Mouse (Mus musculus) embryo, embryonic 11 days (tissue): ENCODE results near the gene Ccdc103.
A peak's percentile ranks its signal among the peaks of the same experiment; 100 is the strongest.

ENCODE experiments used
- DNase-seq: peaks from one replicate; pipeline ENCODE4 v3.0.0-alpha.2; 2015

Ccdc103 gene

DNA sequence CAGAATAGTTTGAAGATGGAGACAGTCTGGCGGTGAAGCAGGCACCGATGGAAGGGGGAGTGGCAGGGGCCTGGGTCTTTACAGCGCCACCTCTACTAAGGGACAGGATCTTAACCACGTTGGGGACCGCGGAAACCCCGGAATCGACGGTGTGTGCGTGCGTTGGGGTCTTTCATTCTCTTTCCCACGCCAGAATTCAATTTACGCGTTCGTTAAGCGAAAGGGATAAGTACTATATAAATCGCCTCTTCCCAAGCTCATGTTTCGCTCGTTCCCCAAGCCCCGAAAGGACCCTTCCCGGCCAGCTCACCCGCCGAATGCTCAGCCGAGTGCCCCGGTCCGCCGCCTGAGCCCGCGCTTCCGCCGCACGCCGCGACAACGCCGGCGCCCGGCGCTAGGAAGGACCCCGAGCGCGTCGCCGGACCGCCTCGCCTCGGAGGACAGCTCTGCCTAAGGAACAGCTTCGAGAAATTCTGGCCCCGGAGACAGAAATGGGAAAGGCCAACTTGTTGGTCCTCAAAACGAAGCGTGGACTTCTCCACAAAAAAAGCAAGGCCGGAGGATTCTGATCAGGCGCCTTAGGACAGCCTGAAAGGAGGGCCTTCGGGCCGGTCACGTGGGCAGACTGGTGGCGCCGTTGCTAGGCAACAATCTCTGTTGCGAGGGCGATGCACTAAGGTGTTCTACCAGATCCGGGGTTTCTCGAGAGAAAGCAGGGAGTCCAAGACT lies at the start of gene Ccdc103, which contains the start of gene Eftud2:
Gene Ccdc103 (plus strand): TSS at position 620 of the 729 bp plus-strand sequence.
Gene Eftud2 (minus strand): TSS at position 401 of the 729 bp plus-strand sequence.
- peak; percentile 95 for DNase-seq

DNA sequence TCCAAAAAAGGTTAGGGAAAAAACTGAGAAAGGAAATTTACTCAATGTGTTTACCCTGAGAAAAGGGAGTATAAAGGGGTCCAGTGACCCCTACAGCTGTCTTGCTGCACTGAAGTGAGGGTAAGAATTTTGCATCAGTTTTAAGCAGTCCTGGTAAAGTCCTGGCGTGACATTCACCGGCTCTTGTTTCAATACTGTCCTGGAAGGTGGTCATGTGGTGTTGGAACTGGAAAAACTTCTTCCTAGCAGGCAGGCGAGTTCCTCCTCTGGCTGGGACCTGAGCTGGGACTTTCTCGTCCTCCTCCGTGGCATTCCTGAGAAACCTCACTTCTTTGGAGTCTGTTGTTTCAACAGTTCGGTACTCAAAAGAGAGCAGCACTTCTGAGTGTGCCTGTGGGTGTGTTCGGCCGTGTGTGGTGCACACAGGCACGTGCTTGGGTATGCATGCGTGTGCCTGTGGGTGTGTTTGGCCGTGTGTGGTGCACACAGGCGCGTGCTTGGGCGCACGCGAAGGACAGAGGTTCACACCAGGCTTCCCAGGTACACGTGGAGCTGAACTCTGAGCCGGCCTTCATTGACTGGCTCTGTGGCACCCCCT lies 48.2 kb upstream of the Ccdc103 start:
- no peak for DNase-seq

DNA sequence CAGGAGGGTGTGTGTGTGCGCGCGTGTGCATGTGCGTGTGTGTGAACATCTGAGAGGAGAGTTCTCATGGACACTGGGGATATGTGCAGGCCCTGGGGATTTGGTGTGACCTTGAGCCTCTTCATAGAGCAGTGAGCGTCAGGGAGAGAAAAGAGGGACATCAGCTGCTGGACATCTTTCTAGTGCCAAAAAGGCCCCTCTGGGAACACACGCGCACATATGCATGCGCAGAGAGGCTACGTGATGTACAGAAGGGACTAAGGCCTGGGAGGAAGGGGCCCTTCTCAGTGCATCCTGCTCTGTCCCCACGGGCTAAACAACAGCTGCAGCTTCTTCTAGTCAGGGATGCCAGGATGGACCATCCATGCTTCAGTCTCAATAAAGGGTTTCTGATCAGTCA lies 46.8 kb upstream of the Ccdc103 start:
- DNase-seq, result no peak

DNA sequence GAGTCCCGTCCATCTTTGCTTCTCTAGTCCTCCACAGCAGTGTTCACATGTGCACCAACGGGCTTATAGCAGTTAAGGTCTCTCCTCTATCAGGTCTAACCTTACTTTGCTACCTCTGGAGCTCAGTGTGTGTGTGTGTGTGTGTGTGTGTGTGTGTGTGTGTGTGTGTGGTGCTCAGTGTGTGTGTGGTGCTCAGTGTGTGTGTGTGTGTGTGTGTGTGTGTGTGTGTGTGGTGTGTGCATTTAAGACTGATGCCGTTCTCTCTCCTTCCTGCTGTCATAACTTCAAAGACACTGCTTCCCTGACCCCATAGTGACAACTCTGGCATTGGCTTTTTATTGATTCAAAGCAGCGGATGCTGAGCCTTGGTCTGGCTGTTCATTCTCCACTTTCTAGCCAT lies 45.5 kb upstream of the Ccdc103 start, which contains the start of gene Higd1b:
Gene Higd1b (plus strand): TSS at position 301 of the 400 bp plus-strand sequence.
- DNase-seq, result no peak

DNA sequence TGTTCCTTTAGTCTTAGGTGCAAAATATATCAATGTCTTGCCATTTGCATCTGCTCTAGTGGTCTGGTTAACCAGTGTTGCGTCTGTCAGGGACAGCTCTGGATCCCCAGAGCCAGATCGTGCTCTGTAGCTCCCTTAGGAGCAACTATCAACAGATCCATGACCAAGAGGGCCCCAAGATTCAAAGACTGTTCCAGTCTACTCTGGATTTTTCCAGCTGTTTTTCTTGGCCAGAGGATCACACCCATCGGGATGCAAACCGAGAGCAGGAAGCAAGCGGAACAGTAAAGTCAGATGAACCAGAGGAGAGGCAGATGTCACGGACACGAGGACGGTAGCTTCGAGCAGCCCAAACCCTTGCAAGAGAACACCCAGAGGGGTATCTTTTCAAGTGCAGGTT lies 44.9 kb upstream of the Ccdc103 start:
- no peak for DNase-seq

DNA sequence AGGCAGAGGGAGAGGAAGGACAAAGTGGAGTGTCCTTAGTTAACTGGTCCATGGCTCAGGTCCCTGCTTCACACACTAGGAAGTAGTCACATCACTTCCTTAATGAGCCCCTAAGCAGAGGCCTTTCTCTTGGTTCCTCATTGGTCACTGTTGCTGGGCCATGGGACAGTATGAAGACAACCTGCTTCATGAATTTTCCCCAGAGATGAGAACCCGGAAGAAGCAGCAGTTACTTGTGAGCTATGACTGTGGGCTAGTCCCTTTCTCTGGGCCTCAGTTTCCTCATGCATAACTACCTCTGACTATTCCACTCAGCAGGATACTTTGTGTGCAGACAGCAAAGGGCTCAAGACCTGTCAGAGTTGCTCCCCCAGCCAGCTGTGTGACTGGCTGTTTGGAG lies 43.6 kb upstream of the Ccdc103 start:
- DNase-seq, result no peak

DNA sequence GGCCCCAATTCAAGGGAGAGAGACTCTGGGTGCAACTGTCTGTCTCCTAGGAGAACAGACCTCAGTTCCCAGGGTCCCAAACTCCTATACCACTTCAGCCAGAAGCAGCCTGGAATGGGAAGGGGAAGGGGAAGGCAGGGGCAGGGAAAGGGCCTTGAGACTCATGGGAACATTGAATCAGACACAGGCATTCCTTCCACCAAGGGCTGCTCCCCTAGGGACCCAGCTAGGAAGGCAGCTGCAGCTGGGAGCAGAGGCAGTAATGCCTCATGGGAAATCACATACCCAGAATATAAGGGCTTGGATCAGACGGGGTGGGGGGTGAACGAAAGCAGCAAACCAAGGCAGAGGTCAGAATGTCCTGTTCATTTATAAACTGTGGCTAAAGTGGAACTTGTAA lies 42.9 kb upstream of the Ccdc103 start:
- DNase-seq, result no peak

DNA sequence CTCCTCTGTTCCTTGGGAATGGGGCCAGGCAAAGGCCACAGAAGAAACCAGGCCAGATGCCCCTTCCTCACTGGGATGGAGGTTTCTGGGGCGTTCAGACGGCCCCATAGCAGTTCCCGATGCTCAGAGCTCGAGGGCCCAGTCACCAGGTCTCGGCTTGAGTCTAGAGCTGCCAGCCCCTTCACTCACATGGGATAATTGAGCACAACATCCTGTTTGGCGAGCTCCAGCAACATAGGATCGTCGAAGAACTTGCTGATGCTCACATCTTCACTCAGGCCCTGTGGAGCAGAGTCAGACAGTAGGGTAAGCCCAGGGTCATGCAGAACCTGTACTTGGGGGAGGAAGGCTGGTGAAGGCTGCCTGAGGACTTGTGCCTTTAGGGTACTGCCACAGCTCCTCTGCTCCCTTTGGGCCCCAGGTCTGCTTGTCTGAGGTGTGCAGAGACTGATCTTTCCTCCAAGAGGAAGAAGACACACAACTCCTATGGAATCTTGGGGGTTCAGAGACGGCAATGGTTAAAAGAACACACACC lies 42.3 kb upstream of the Ccdc103 start:
- DNase-seq, result no peak

DNA sequence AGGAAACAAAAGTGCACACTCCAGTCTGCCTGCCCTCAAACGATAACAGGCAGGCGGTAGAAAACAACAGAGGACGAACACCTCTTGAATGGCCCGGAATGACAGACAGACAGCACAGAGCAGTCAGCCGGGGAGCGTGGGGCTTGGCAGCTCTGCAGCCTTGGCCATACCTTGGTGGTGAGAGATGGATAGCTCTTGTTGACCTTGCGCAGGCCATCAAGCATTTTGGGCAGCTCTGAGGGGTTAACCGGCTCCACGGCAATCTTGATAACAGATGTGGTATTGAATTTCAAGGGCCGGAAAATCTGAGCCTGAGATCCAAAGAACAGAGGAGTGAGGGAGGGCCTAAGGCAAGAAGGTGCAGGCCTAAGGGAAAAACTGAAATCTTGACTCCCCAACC lies 35.1 kb upstream of the Ccdc103 start:
- DNase-seq, result no peak

DNA sequence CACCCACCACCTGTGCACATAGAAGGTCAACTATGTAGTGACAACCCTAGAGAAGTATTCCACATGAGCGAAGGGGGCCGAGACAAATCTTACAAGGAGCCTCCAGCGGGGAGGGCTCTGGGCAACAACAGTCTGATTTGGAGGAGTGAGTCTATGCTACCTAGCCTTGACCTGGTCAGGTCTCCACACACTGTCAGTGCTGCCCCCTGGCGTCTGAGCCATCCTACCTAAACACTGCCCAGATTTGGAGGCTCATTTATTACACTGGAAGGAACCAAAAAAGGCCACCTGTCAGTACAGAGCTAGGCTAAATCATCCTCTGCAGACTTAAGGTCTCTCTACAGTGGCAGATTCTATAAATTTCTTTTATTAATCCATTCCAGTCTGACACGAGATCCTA lies 29.1 kb upstream of the Ccdc103 start:
- peak; percentile 70 for DNase-seq

DNA sequence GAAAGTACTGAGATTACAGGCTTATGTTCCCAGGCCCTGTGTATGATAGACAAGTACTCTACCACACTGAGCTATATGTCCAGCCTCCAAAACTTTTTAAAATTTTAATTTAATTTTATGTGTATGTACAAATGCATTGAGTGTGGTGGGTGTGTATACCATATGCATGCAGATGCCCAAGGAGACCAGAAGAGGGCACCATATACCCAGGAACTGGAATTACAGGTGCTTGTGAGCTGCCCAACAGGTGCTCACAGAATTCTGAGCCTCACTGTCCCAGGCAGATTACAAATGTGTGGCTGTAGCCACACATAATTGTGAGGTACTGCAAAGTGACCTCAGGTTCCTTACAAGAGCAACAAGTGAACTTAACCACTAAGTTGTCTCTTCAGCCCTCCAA lies 27.2 kb upstream of the Ccdc103 start:
- DNase-seq, result no peak

DNA sequence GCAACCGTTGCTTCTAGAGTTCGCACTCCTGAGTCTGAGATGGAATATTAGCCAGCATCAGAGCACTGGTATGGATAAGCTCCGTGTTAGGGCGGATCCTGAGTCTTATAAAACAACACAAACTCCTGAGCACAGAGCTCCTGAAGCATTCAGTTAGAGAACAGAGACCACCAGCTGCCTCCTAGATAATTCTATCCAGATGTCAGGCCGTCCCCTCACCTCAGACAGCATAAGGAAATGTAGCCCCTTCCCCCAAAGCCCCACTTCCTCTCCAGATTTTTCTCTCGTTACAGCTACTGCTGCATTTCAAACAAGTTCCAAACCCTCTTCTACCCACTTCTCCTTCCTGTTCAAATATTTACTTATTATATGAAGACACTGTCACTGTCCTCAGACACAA lies 25.1 kb upstream of the Ccdc103 start:
- peak; percentile 56 for DNase-seq

DNA sequence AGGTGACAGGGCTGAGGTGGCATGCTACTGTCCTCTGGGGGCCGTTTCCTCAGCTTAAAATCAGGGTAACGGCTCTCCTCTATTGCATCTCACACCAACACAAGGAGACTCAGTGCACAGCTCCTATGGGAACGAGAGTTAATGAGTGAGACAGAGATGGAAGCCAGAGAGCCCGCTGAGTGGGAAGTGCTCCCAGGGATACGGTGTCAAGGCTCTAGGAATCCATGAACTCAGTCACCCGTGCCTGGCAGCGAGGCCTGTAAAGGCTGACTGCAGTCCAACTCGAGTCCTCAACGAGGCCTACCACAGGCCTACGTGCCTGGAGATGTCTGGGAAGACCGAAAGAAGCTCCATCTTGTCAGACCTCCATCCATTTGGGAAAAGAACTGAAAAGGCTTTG lies 22.1 kb upstream of the Ccdc103 start:
- DNase-seq, result no peak

DNA sequence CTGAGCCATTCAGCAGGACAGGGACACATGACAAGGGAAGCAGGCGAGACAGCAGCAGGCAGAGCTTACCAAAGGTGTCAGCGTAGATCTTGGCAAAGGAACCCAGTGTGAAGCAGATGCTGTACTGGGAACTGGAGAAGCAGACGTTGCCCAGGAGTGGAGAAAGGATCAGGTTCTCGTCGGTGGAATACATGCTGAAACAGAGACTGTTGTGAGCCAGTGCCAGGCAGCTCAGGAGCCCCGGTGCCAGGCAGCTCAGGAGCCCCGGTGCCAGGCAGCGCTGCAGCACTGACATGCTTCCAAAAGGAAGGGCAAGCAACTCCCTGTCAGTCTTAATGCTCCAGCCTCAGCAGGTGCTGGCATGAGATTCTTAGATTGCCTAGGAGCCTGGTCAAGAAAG lies 21.1 kb upstream of the Ccdc103 start:
- no peak for DNase-seq

DNA sequence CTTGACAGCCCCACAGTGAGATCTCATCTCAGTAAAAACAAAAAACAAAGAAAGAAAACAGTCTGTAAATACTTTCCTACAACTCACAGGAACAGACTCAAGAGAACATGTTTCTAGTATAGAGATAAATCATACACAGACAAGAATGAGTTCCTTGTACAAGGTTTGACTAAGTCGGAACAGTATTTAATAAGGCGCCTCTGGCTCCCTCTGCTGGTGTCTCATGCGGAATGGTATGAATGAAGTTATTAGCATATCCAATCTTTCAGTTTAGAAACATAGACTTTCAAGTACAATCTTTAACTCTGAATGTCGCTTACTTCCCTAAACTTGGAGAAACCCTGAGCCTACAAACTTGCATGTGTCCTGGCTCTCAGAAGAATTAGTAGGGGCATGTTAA lies 16.7 kb upstream of the Ccdc103 start:
- DNase-seq, result peak; percentile 88

DNA sequence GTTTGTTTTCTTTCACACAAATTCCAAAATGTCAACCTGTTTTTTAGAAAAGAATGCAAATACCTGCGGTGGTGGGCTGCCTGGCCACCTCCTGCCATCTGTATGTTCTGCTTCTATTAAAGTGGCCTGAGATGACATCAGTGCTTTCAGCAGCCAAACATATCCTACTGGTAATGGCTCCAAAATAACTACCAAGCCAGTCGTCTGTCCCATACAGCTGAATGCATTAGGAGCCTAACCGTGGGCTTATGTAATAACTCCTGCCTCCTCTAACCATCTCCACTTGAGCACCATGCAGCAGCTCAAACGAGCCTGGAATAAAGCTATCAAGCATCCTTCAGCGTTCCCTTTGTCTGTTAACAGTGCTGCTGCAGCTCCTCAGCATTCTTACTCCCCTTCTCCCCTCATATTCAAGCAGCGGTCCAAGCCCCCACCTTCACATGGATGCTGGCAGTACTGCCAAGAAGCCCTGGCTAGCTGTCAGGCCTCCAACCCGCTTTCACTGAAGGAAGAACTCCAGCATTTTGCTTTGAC lies 6.1 kb upstream of the Ccdc103 start:
- no peak for DNase-seq

DNA sequence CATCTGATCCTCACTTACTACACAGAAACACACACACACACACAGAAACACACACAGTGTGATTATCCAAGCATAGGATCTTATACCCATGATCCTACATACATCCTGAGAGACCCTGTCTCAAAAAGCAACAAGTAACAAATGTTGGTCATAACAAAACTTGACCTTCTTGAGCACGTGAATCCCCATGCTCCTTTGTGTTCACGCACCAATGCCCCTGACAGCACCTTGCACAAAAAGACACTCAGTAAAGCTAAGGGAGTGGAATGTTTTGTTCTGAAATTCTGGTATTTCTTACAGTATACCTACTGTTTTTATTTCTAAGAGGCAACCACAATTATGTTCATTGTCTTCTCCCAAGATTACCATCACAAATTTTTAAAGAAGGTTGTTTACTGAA lies 1.4 kb upstream of the Ccdc103 start:
- DNase-seq, result no peak

DNA sequence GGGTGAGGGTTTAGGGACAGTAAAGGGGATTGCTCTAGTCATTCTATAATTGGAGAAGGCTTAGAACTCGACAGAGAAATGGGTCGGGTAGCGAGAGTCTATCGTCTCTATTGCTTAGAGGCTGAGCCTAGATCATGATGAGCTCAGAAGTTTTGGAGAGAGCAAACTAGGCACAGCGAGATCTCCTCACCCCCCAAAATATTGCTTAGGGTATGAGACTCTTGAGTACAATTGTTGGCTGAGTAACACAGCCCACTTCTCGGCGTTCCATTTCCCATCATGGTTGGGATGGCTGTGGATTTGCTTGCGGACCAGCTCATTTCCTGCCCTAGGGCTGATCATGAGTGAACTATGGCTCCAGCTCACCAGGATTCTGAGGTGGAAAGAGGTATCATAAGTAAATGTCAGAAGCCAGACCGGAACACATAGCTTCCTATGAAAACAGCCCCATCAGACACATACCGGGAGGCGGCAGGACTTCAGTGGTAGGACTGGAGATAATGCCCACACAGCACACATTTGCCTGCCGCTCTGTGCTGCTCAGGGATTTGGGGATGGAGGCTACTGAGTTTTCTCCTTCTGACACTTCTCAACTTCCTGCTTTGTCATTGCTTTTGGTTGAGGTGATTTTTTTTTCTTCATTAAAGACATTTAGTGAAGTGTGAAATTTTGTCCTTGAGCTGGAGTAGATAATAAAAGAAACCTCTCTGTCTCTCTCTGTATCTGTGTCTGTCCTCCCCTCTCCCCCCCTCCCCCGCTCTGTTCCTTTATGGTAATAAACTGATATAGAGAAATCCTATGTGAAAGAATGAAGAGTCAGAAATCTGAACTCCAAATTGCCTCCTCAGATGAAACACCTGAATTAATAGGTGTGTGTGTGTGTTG lies 552 bp downstream of the Ccdc103 start:
- DNase-seq, result no peak

DNA sequence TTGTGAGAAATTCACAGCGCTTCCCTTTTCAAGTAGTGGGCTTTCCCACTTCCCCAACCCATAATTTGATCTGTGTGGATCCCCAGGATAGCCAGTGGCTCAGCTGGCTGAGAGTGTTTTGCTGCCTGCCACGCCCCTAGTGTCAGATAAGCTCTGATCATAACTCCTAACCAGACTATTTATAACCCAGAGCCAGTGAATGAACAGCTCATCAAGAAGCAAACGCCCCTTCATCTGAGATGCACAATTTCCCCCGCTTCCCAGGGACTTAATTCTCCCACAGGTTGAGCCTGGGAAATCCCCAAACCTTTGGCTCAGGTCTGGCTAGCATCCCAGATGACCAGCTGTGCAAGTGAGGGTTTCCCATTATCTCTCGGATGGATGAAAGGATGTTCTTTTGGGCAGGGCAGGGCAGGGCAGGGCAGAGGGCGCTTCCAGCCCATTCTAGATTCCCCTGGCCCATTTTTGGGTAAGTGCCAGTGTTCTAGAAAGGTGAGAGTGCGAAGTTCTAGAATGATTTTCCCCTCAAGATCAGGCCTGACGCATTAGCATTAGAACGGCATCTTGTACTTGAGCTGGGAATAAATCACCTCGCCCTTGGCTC lies 3.7 kb downstream of the Ccdc103 start, which contains the start of gene Fam187a:
Gene Fam187a (plus strand): TSS at position 554 of the 604 bp plus-strand sequence.
- DNase-seq, result no peak

DNA sequence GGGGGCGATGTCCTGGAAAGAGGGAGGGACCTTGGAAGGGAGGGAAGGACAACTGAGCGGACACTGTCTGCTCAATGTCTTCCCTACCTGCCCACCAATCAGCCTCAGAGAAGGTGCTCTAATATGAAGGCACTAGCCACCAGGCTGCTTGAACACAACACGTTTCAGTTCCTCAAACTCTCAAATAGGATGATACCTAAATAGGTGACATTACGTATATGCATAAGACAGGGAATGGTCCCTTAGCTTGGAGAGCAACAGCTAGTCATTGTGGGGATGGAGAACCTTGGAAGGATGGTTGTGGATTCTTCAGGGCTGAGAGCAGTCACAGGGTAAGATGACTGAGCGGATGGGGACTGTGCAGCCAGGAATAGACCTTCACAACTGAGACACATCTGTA lies 6.4 kb downstream of the Ccdc103 start:
- DNase-seq, result no peak

DNA sequence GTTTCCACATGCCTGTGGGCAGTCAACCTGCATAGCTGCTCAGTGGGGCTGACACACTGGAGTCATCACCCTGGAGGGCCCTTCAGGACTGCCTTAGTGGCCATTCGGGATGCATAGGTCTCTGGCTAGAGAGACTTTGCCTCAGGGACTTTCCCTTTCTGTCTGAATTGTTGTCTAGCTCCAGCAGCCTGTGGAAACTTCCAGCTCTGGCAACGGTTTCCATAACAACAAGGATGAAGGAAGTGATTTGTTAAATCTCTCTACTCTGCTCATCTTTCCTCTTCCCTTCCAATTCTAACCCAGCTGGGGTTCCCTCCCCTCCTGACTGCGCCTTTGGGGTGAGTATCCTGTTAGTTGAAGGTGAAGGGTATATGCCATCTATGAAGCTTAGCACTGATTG lies 7.1 kb downstream of the Ccdc103 start:
- no peak for DNase-seq

DNA sequence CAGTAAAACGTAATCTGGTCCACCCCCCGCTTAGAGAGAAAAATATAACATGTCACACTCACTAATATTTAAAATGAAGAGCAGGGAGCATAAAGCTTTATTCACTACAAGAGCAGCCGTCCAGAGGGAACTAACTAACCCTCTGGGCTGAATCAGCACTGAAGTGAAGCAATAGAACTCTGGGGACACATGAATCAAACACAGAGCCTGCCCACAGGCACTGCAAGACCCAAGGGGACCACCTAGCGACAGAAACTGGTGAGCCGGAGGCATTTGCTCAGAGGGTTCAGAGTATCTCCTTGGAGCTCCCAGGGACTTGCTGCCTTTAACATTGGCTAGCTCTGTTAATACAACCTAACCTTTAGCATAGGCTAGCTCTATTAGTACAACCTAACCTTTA lies 9.1 kb downstream of the Ccdc103 start:
- DNase-seq, result no peak
